Mouse (Mus musculus) splenic B cell, adult 2 months (primary cell): Measurements from ENCODE around the gene Pde4d.
A peak's percentile ranks its signal among the peaks of the same experiment; 100 is the strongest.

Experiments used
- DNase-seq: peaks from one replicate; pipeline ENCODE4 v3.0.0-alpha.2; 2011; ENCODE audit warnings: low read depth, low spot score
- H3K27me3 ChIP-seq: 2 replicates; pipeline ENCODE4 v1.6.1; 2012; ENCODE audit warnings: mild to moderate bottlenecking, low read length, moderate library complexity, mixed read lengths; ENCODE audit not compliant: control insufficient read depth, poor library complexity, insufficient read depth, severe bottlenecking
- H3K36me3 ChIP-seq: 2 replicates; pipeline ENCODE4 v1.6.1; 2012; ENCODE audit warnings: mild to moderate bottlenecking, low read length, moderate library complexity, mixed read lengths; ENCODE audit not compliant: control insufficient read depth, poor library complexity, insufficient read depth, severe bottlenecking

The Pde4d gene

DNA sequence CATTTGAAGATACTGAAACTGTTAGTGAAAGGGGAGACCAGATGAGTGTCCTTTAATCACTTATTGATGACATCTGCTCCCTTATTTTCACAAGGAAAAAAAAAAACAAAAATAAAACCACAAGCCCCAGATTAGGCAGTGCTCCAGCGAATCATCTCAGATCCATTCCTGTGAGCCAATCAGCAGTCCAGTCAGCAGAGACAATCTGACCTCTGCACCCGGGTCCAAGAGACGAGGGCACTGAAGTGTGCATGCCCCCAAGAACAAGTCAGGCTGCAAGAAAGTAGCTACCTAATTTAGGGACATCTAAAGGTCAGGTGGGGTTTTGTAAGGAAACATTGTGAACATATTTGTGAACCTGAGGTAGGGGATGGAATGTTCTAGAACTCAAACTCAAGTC, 1102.1 kb downstream of the Pde4d start:
- H3K27me3 ChIP-seq, result 0 out of 2 replicates have a peak, but pooled peaks cover 2% of the 10 kb centered on the region

DNA sequence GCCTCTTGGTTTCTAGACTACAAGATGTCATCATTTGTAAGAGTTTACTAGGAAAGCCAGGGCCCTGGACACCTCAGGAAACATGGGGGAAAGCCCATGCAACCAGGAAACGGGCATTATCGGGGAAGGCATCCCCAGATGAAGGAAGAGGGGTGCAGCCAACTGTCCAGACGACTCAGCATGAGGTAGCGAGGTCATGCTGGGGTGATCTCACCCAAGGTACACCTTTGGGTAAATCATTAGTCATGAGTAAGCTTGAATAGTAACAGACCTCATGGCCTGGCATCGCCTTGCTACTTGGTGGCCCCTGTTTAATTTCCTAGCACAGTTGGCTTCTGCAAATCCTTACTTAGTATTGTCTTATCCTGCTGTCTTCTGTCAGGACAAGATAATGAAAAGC, 1105.8 kb downstream of the Pde4d start:
- DNase-seq, result no peak
- H3K36me3 ChIP-seq, result no peaks in the 10 kb centered on the region; the same call in 1 of the 2 replicates
- H3K27me3 ChIP-seq, result 0 out of 2 replicates have a peak, but pooled peaks cover 2% of the 10 kb centered on the region

More for the DNA sequence above, 1102.1 kb downstream of the Pde4d start:
- no peak for DNase-seq
- no peaks in the 10 kb centered on the region; the same call in 1 of the 2 replicates for H3K36me3 ChIP-seq

DNA sequence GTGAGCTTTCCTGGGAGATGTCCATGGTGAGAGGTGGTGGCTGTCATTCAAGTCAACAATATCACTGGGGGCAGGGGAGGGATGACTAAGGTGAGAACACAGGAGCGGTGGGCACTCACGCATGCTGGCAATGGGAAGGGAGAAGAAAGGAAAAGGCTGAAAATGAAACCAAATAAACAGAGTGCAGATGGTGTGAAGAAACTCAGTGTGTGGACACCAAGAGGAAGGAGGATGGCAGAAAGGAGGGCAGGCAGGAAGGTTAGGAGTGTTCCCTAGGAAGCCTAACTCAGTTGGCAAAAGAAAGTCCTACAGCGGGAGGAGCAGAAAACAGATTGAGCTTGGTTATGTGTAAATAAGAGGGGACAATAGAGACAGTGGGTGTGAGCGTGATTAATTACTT, 1107.1 kb downstream of the Pde4d start:
- no peak for DNase-seq
- Histone ChIP-seq H3K27me3 (0 out of 2 replicates have a peak, but pooled peaks cover 2% of the 10 kb centered on the region), H3K36me3 (no peaks in the 10 kb centered on the region)

DNA sequence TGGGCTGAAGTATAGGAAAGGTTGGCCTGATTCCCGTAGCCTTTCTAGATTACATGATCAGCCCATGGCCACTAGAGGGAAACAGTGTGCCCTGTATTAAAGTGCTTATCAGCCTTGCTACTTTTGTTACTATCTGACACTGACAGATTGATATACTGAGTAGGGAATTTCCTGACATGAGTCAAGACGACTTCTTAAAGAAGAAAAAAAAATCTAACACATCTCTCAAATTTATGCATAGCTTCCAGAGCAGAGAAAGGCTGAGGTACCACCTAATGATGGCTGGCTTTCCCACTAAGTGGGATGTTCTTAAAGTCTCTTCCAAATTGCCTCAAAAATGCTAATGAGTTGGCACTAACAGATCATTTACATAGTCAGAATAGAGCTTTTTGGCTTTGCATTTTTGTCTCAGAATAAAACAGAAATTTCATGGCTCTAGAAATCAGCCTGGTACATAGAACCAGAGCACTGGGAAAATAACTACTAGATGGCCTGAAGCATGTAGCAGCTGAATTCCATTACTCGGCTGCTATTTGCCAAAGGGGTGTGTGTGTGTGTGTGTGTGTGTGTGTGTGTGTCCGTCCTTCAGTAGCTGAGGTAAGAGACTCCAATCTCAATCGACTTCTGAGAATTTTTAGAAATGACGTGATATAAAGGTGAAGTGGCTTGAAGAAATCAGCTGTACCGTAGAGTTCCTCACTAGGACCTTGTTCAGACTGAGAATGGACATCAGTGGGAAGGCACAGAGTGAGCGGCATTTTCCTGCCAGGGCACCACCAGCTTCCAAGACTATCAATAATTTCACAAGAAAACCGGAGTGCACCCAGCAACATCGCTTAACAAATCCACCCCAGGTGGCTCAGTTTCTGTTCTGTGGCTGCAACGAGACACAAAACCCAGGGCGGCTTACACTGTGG, 1108.9 kb downstream of the Pde4d start:
- Histone ChIP-seq H3K36me3 (no peaks in the 10 kb centered on the region), H3K27me3 (0 out of 2 replicates have a peak, but pooled peaks cover 2% of the 10 kb centered on the region)
- peak; percentile 39 for DNase-seq

DNA sequence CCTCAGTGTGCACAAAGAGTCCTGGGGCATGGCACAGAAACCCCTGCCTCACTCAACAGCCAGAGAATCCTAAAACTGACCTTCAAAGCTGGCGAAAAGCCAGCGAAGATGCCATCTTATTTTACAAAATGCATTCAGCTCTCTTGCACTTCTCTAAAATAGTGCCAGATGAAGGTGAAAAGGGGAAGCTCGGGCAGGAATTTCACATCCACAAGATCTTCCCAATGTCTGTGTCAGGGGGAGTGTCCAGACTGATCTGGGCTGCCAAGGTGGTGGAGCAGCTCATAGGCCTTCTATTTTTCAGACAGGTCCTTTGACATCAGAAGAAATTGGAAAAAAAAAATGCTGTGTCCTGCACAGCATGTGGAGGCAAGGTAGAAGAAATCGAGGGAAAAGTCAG, 1110.5 kb downstream of the Pde4d start:
- no peaks in the 10 kb centered on the region for H3K27me3 ChIP-seq
- no peak for DNase-seq
- no peaks in the 10 kb centered on the region for H3K36me3 ChIP-seq

DNA sequence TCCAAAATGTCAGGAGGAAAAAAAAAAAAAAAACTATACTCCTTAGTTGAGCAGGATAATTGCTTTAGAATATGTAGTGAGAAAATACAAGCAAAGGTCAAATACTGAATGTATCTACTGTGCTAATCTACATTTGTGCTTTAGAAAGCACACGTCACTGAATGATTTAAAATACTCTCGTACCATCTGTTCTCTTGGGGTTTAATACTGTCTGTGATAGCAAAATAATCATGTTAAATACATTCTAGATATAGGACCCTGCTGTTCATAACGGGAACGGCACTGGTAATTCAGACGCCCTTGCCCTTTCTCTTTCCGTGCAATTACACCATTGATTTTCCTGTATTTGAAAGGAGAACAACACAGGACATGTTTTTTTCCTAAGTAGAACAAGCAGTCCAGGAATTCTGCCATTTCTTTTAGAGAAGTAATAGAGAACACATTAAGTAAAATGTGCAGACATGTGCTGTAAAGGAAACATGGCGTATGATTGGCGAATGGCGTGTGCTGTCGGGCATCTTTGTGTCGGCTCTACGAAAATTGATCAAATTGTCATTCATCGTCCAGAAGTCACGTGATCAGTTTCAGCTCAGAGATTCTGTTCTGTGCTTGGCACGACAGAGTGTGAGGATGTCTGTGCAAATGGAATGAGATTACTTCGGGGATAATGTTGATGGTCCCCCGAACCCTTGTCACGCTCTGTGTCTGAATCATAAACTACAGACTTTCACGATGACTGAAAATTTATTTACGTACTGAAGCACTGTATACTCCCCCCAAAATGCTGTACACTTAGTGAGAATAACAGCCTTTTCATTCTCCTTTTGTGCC, 1119.1 kb downstream of the Pde4d start:
- Histone ChIP-seq H3K27me3 (no peaks in the 10 kb centered on the region), H3K36me3 (no peaks in the 10 kb centered on the region)

DNA sequence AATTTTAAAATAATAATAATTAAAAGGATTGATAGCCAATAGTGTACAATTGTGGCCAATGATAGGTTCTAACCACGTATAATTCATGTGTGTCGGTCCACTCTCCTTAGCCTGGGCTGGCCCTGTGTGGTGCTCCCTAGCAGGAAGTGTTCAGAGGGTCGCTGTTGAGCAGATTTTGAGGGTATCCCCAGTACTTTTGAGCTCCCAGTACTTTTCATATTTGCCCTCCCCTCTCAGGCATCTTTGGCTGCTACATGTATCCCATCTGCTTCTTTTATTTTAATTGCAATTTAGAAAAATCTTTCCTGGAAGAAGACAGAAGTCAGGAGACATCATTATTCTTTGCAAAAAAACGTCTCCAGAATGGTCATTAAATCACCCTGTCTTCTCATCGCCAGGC, 1119.7 kb downstream of the Pde4d start:
- DNase-seq, result no peak
- Histone ChIP-seq H3K36me3 (no peaks in the 10 kb centered on the region), H3K27me3 (no peaks in the 10 kb centered on the region)

More for the DNA sequence above, 1119.1 kb downstream of the Pde4d start:
- DNase-seq, result no peak

DNA sequence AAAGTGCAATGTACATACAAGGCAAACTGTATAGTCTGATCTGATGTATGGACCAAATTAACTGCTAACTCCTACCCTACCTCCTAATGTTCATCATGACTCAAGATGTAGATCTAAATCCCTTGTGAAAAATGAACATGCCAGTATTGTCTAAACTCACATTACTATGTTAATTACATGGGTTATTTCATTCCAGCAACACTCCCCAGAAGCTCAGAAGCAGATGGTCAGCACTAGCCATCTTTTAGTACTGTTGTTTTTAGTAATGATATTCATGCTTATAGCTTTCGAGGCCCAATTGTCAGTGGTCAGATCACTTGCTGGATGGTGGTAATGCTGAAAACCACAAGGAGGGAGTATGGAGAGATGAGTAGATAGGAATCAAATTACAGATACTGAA, 1127.0 kb downstream of the Pde4d start:
- no peak for DNase-seq
- Histone ChIP-seq H3K27me3 (no peaks in the 10 kb centered on the region), H3K36me3 (no peaks in the 10 kb centered on the region)

DNA sequence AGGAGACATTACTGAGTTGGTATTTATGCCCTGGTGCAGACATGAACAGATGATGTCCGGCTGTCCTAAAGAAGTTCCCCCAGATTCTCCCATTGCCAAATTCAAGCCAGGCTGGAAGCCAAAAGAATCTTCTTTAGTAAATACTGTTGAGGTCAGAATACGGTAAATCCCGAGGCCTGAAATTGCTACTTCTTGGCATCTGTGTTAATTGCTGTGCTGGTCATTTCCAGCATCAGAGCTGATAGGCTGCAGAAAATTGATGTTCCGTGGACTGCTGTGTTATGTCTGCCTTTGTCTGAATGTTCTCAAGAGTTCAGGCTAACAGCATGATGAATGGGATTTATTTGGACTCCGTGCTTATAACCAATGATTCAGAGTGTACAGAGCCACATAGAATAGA, 1127.7 kb downstream of the Pde4d start:
- Histone ChIP-seq H3K27me3 (no peaks in the 10 kb centered on the region), H3K36me3 (no peaks in the 10 kb centered on the region)
- no peak for DNase-seq

DNA sequence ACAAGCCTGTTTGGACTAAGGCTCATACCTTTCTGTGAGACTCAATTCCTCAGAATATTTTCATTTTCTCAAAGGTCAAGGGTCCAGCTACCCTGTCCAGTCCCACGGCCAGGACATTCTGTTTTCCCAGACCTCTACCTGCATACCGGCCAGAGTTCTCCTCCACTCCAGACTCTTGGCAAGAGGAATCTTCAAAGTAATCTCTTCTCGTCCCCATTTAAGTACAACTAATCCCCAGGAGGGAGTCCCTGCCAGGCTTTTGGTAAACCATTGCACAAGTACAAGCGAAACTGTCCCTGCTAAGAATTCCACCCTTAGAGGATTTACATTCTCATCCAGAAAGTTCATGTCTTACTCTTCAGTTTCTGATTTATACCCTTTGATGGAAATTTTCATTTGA, 1128.2 kb downstream of the Pde4d start:
- no peaks in the 10 kb centered on the region for H3K27me3 ChIP-seq
- no peaks in the 10 kb centered on the region for H3K36me3 ChIP-seq

DNA sequence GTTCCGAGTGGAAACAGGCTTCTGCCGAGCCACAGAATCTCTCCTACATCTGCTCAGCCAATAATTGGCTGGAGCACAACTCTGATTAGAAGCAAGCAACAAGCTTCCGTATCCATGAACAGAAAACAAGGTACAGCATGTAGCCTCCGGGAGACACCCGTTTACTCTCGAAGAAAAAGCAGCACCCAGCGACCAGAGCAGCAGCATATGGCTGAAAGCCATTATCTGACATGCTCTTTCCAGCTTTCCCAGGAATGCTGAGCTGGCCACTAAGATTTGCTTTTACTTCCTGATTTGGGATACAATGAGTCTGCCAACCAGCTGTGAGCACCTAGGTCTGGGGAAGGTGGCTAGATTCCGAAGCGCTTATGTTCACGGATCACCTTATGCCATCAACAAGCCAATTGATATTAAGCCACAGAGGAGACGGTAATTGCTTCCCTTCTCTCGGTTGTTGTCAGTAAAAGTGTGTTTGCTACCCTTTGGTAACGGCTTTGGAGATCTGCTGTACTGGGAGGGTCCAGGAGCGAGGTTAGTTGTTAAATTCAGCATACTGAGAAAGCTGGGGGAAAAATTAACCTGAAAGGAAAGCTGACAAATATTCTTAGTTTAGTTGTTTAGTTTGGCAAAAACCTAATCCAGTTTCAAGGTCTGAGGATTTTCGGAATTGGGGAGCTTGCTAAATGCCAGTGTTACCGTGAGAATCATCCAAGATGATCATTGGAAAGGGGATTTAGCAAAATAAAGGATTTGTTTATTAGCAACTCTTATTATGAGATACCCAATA, 1131.7 kb downstream of the Pde4d start:
- no peaks in the 10 kb centered on the region for H3K27me3 ChIP-seq
- DNase-seq, result no peak
- no peaks in the 10 kb centered on the region for H3K36me3 ChIP-seq

More for the DNA sequence above, 1128.2 kb downstream of the Pde4d start:
- no peak for DNase-seq

DNA sequence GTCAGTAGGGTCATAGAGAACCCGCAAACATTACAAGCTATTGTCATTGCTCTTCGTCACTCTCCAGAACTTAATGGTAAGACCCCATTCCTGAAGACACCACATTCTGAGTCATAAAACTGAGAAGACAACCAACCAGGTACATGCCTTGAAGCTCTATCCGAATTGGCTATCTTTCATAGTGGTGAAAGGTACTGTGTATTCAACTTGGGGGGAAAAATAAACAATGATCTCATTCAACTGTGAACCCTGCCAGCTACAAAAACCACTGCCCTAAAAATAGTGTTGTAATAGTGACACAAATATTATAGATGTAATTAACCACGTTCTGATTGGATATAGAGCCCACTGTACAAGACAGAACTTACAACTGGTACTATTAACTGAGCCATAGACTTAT, 1140.3 kb downstream of the Pde4d start:
- H3K27me3 ChIP-seq, result no peaks in the 10 kb centered on the region
- no peaks in the 10 kb centered on the region for H3K36me3 ChIP-seq
- no peak for DNase-seq

DNA sequence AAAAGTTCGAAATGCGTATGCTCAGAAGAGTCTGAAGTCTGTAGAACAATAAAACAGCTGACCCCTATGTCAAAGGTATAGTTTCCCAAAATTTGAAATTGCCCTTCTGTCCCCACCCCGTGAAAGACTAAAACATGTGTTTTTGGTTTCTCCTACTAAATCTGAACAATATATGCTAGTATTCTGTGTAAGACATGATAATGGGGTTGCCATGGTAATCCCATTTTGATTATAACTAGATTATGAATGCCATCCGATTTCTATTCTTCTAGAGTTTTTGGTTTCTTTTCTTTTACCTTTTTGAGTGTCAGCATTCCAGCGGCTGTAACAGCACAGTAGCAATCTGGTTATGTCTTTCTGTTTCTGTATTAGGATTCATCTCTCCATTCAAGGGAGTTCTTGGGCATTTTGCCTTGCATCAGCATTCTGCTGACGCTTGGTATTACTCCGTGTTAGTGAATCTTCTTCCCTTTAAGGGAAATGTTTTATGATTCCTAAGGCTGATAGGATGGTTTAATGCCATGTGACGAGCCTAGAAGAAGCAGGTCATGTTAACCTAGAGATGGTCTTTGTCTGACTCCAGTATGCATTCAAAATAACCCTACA, 1142.5 kb downstream of the Pde4d start:
- no peak for DNase-seq
- Histone ChIP-seq H3K27me3 (no peaks in the 10 kb centered on the region), H3K36me3 (no peaks in the 10 kb centered on the region)

DNA sequence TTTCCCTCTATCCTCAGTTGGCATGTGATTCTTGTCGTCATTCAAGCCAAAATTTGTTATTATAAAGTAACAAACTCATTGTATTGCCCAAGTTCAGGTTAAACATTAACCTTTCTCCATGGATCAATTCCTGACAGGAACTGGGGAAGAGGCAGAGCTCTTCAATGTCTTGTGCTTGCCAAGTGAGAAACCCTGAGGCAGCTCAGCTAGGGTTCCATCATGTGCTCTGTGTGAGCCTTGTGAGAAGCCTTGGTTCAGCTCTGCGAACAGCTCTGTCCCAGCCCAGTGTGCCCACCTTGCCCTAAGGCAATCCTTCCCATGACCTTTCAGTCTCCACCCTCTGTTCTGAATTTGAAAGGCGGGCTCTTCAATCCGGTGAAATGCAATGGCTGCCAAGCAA, 1150.0 kb downstream of the Pde4d start:
- H3K36me3 ChIP-seq, result no peaks in the 10 kb centered on the region
- no peaks in the 10 kb centered on the region for H3K27me3 ChIP-seq
- DNase-seq, result no peak
